ENCODE assay signal across 8 mouse cellular contexts in genomic region chr19:41911178-41912073, GRCm38 (mm10). TPM values are rescaled to one million over a fixed set of nuclear protein-coding genes. Genes with fewer than 3 reads are reported as not detected.
DNase-seq lines count a peak whose midpoint lies in the region; ATAC-seq and TF ChIP-seq lines count a peak whose summit lies in the region.

TSS of gene Pgam1 (plus strand) at chr19:41911923.

- no peaks in the 10 kb centered on the region for H3K27me3 ChIP-seq in forebrain, embryonic 10.5 days (ENCODE audit: poor library complexity, severe bottlenecking)
- H3K27me3 ChIP-seq in heart, embryonic 15.5 days = no peaks in the 10 kb centered on the region
- H3K27me3 ChIP-seq in liver, embryonic 14.5 days (ENCODE audit: control insufficient read depth, insufficient read depth, low read length) = no peaks in the 10 kb centered on the region
- no peaks in the 10 kb centered on the region for H3K27me3 ChIP-seq in neural tube, embryonic 11.5 days (ENCODE audit: control insufficient read depth, insufficient read depth, low read length)
- no peaks in the 10 kb centered on the region for H3K27me3 ChIP-seq in stomach, postnatal 0 days (ENCODE audit: control insufficient read depth, insufficient read depth, low read length)

- H3K4me1 ChIP-seq in forebrain, embryonic 10.5 days = peaks cover 26% of the 10 kb centered on the region
- peaks cover 31% of the 10 kb centered on the region for H3K4me1 ChIP-seq in heart, embryonic 15.5 days (replicated peaks)
- peaks cover 23 to 32% of the 10 kb centered on the region in 2 experiments for H3K4me1 ChIP-seq in liver, embryonic 14.5 days (replicated peaks; ENCODE audit: control insufficient read depth in 2 of 2, insufficient read depth in 2 of 2, low read length in 1 of 2)
- H3K4me1 ChIP-seq in neural tube, embryonic 11.5 days (ENCODE audit: control insufficient read depth, insufficient read depth, low read length) = peaks cover 14% of the 10 kb centered on the region
- peaks cover 9% of the 10 kb centered on the region; the same call in 1 of the 2 replicates for H3K4me1 ChIP-seq in stomach, postnatal 0 days (replicated peaks; ENCODE audit: control insufficient read depth, insufficient read depth)

- no peak for TF ChIP-seq CTCF in liver, embryonic 14.5 days (IDR thresholded peaks at IDR 0.05; ENCODE audit: low read depth)
- no peak for TF ChIP-seq CTCF in stomach, postnatal 0 days (IDR thresholded peaks at IDR 0.05; ENCODE audit: low read depth)

- H3K9ac ChIP-seq in heart, embryonic 15.5 days = peak within 1 kb of the TSS; percentile 98
- peak within 1 kb of the TSS; percentile 84 for H3K9ac ChIP-seq in liver, embryonic 14.5 days (replicated peaks)
- peak within 1 kb of the TSS; percentile 84 for H3K9ac ChIP-seq in neural tube, embryonic 11.5 days (ENCODE audit: low read length)
- peak within 1 kb of the TSS; percentile 80 for H3K9ac ChIP-seq in stomach, postnatal 0 days (ENCODE audit: low read length)

- H3K4me2 ChIP-seq in heart, embryonic 15.5 days = peak within 1 kb of the TSS; percentile 75
- peak within 1 kb of the TSS; percentile 87 for H3K4me2 ChIP-seq in liver, embryonic 14.5 days (ENCODE audit: low read depth)
- H3K4me2 ChIP-seq in neural tube, embryonic 11.5 days (ENCODE audit: low read depth) = peak within 1 kb of the TSS; percentile 93
- H3K4me2 ChIP-seq in stomach, postnatal 0 days (replicated peaks; ENCODE audit: low read depth) = peak within 1 kb of the TSS; percentile 83

- 6% methylated on average over 54 of the region's 54 CpGs for whole genome bisulfite sequencing in forebrain, embryonic 10.5 days
- 5% methylated on average over 50 of the region's 54 CpGs for WGBS in heart, embryonic 15.5 days
- 3% methylated on average over 52 of the region's 54 CpGs for WGBS in liver, embryonic 14.5 days (ENCODE audit: insufficient replicate concordance)
- 8% methylated on average over 52 of the region's 54 CpGs for WGBS in neural tube, embryonic 11.5 days
- 4% methylated on average over 44 of the region's 54 CpGs for WGBS in stomach, postnatal 0 days

- peak; percentile 88 for TF ChIP-seq EP300 in liver, embryonic 14.5 days (IDR thresholded peaks at IDR 0.05; ENCODE audit: low read depth)
- TF ChIP-seq EP300 in stomach, postnatal 0 days (optimal IDR thresholded peaks at IDR 0.05) = no peak

- ATAC-seq in heart, embryonic 15.5 days (replicated peaks; ENCODE audit: insufficient number of reproducible peaks, insufficient read depth, low FRiP score, low read depth) = peak; percentile 95
- peak; percentile 87 for ATAC-seq in liver, embryonic 14.5 days (ENCODE audit: insufficient read depth)
- peak; percentile 88 for ATAC-seq in neural tube, embryonic 11.5 days (ENCODE audit: insufficient read depth, low FRiP score, low TSS enrichment)
- peak; percentile 95 for ATAC-seq in stomach, postnatal 0 days (ENCODE audit: low FRiP score, low TSS enrichment)

- peaks cover 32% of the 10 kb centered on the region for H3K36me3 ChIP-seq in forebrain, embryonic 10.5 days (replicated peaks)
- H3K36me3 ChIP-seq in heart, embryonic 15.5 days = peaks cover 16% of the 10 kb centered on the region
- H3K36me3 ChIP-seq in liver, embryonic 14.5 days (replicated peaks; ENCODE audit: control insufficient read depth, insufficient read depth, low read depth) = peaks cover 6% of the 10 kb centered on the region
- H3K36me3 ChIP-seq in neural tube, embryonic 11.5 days (ENCODE audit: control insufficient read depth, insufficient read depth, low read length) = peaks cover 3% of the 10 kb centered on the region
- peaks cover 3% of the 10 kb centered on the region; the same call in 1 of the 2 replicates for H3K36me3 ChIP-seq in stomach, postnatal 0 days (ENCODE audit: control insufficient read depth, insufficient read depth, low read length)

- DNase-seq in CD8-positive naive resting alpha-beta T cell, adult 2 months (ENCODE audit: low read depth in 2 of 2, low spot score in 2 of 2) = peak; percentile 93 to 97
- peak; percentile 98 for DNase-seq in c-Kit-positive CD71-negative TER-119-negative erythroid progenitor cells, embryonic 14.5 days (ENCODE audit: low read depth)
- DNase-seq in forebrain, embryonic 10.5 days (ENCODE audit: extremely low spot score, low spot score) = peak; percentile 98
- peak; percentile 97 to 98 for DNase-seq in kidney, postnatal 25 days
- DNase-seq in liver, embryonic 14.5 days (ENCODE audit: low read depth in 3 of 3, low spot score in 3 of 3) = peak; percentile 96 to 98 (median 97)
- DNase-seq in neural tube, embryonic 11.5 days (ENCODE audit: low spot score) = peak; percentile 100
- DNase-seq in stomach, postnatal 0 days (ENCODE audit: low spot score) = peak; percentile 98

- H3K4me3 ChIP-seq in forebrain, embryonic 10.5 days = peak within 1 kb of the TSS; percentile 81
- H3K4me3 ChIP-seq in heart, embryonic 15.5 days = peak within 1 kb of the TSS; percentile 98
- peak within 1 kb of the TSS; percentile 73 to 79 for H3K4me3 ChIP-seq in liver, embryonic 14.5 days (ENCODE audit: insufficient read depth in 1 of 2, low read depth in 2 of 2, low read length in 2 of 2)
- H3K4me3 ChIP-seq in neural tube, embryonic 11.5 days (ENCODE audit: low read depth, low read length) = peak within 1 kb of the TSS; percentile 96
- H3K4me3 ChIP-seq in stomach, postnatal 0 days (ENCODE audit: low read depth, low read length) = peak within 1 kb of the TSS; percentile 76

- peak within 1 kb of the TSS; percentile 96 for H3K27ac ChIP-seq in forebrain, embryonic 10.5 days
- H3K27ac ChIP-seq in heart, embryonic 15.5 days = peak within 1 kb of the TSS; percentile 97
- H3K27ac ChIP-seq in liver, embryonic 14.5 days = peak within 1 kb of the TSS; percentile 85
- H3K27ac ChIP-seq in neural tube, embryonic 11.5 days (ENCODE audit: low read depth, low read length) = peak within 1 kb of the TSS; percentile 65
- H3K27ac ChIP-seq in stomach, postnatal 0 days (replicated peaks) = peak within 1 kb of the TSS; percentile 83

- no peaks in the 10 kb centered on the region for H3K9me3 ChIP-seq in forebrain, embryonic 10.5 days
- no peaks in the 10 kb centered on the region for H3K9me3 ChIP-seq in heart, embryonic 15.5 days (replicated peaks)
- no peaks in the 10 kb centered on the region for H3K9me3 ChIP-seq in liver, embryonic 14.5 days (ENCODE audit: control insufficient read depth, low read length)
- no peaks in the 10 kb centered on the region for H3K9me3 ChIP-seq in neural tube, embryonic 11.5 days (ENCODE audit: control insufficient read depth, low read length)
- no peaks in the 10 kb centered on the region for H3K9me3 ChIP-seq in stomach, postnatal 0 days (ENCODE audit: control insufficient read depth, low read length)

RNA-seq across cellular contexts. Expression of gene Pgam1, which starts in this region (rescaled TPM):
- polyA plus RNA-seq in forebrain, embryonic 10.5 days (2016; fragmentation: Nextera tagmentation; extraction: Ambion mirVana) = 1,170 and 1,238 TPM in 2 replicates
- 666 and 693 TPM in 2 replicates for polyA plus RNA-seq in heart, embryonic 15.5 days (2015; fragmentation: Nextera tagmentation; extraction: Ambion mirVana)
- polyA plus RNA-seq in liver, embryonic 14.5 days (2012; rRNA removed) = 100.0 and 123 TPM in 2 replicates
- 172 and 190 TPM in 2 replicates for polyA plus RNA-seq in liver, embryonic 14.5 days (2014; fragmentation: Nextera tagmentation; extraction: Ambion mirVana)
- polyA plus RNA-seq in neural tube, embryonic 11.5 days (2014; fragmentation: Nextera tagmentation; extraction: Ambion mirVana) = 824 and 860 TPM in 2 replicates
- 334 and 339 TPM in 2 replicates for polyA plus RNA-seq in stomach, postnatal 0 days (2015; fragmentation: Nextera tagmentation; extraction: Ambion mirVana)

Comparison
In these comparisons a context has a peak if more than half of its experiments do, and no peak if none do; other contexts are left out.
1. Peak in every context shown above with its lines: DNase-seq, ATAC-seq, H3K4me3 ChIP-seq and H3K27ac ChIP-seq.